In the genomic region with DNA sequence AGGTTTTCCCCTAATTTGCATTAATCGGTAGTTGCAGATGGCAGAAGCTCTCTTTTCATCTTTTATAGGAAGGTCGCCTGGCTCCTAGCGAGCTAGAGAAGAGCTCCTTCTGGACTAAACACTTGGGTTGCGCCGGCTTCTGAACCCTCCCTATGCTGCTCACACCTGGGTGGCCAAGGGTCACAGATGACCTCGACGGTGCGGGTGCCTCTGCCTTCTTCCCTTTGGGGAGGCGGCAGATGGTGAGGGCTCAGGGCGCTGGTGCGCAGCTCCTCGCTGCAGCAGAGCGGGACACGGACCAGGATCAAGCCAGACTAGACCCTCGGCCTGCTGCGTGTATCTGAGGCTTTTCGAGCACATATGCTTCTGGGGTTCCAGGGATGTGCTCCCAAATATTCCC, we compare ENCODE assay signal across 16 mouse cellular contexts. TPM values are rescaled to one million over a fixed set of nuclear protein-coding genes. Genes with fewer than 3 reads are reported as not detected.
DNase-seq lines count a peak whose midpoint lies in the region; ATAC-seq and TF ChIP-seq lines count a peak whose summit lies in the region.
"Had no signal": no experiment of that assay in that cellular context is flagged by ENCODE, and none has a peak within 500 bp of the region (broad histone marks: within the 10 kb centered on the region; RNA-seq: fewer than 3 reads in every experiment).

No protein-coding gene starts in this region.

- H3K27me3 ChIP-seq in forebrain, embryonic 14.5 days (replicated peaks; ENCODE audit: control insufficient read depth, insufficient read depth, low read length) = peaks cover 66% of the 10 kb centered on the region
- H3K27me3 ChIP-seq in forebrain, embryonic 15.5 days = peaks cover 84% of the 10 kb centered on the region
- H3K27me3 ChIP-seq in CH12.LX (replicated peaks) = no peaks in the 10 kb centered on the region
- peaks cover 55% of the 10 kb centered on the region for H3K27me3 ChIP-seq in forebrain, embryonic 16.5 days (replicated peaks; ENCODE audit: control insufficient read depth, insufficient read depth, low read length)
- H3K27me3 ChIP-seq in neural tube, embryonic 11.5 days (ENCODE audit: control insufficient read depth, insufficient read depth, low read length) = peaks cover 59% of the 10 kb centered on the region

- in situ Hi-C loops in CH12.LX (cut with MboI; ENCODE audit: low pct_ligation_motif_present, low pct_unique_long_range_greater_than_20kb, low sequenced_read_pairs) = no loop called here

- DNase-seq in forebrain, embryonic 14.5 days (ENCODE audit: low spot score) = peak; percentile 48
- peak; percentile 48 for DNase-seq in CH12.LX (ENCODE audit: extremely low read depth)
- DNase-seq in neural tube, embryonic 11.5 days (ENCODE audit: low spot score) = peak; percentile 45
- no peak for DNase-seq in T-cell, adult 2 months (ENCODE audit: low spot score)
- no peak for DNase-seq in thymus, postnatal 0 days (ENCODE audit: low spot score)
- DNase-seq in left cerebral cortex, adult 2 months (ENCODE audit: extremely low spot score in 1 of 2, low spot score in 2 of 2) = no peak
- DNase-seq: cerebellum, adult 9-10 months; heart, adult 2 months; heart, postnatal 14 days; kidney, adult 8-10 months; lung, postnatal 14 days had no signal

- peak; percentile 26; the same call in 1 of the 2 replicates for ATAC-seq in forebrain, embryonic 14.5 days
- no peak; the same call in 1 of the 2 replicates for ATAC-seq in forebrain, embryonic 15.5 days (replicated peaks)
- ATAC-seq in forebrain, embryonic 16.5 days = 0 out of 2 replicates have a peak, but pooled peaks have one; percentile 15
- 0 out of 2 replicates have a peak, but pooled peaks have one; percentile 6 for ATAC-seq in neural tube, embryonic 11.5 days (ENCODE audit: insufficient read depth, low FRiP score, low TSS enrichment)
- ATAC-seq: liver, embryonic 12.5 days had no signal

- no peak for TF ChIP-seq CTCF in CH12.LX (conservative IDR thresholded peaks at IDR 0.05 in 1 of 2, IDR thresholded peaks at IDR 0.05 in 1 of 2; ENCODE audit: low read depth in 2 of 2, low read length in 2 of 2)
- TF ChIP-seq CTCF in left cerebral cortex, adult 2 months (IDR thresholded peaks at IDR 0.05) = no peak

- no peaks in the 10 kb centered on the region for H3K79me2 ChIP-seq in CH12.LX (replicated peaks; ENCODE audit: control insufficient read depth, extremely low read depth, insufficient read depth, poor library complexity, severe bottlenecking)

- TF ChIP-seq RAD21 in CH12.LX (IDR thresholded peaks at IDR 0.05; ENCODE audit: low read depth, low read length) = no peak

- dilution Hi-C loops in CH12.LX (cut with MboI; ENCODE audit: extremely low pct_ligation_motif_present, extremely low pct_unique_long_range_greater_than_20kb, low sequenced_read_pairs) = no loop called here

- intact Hi-C loops in left cerebral cortex, adult 2 months (cut with DNase I) = no loop called here

- no peak overlapping the region for H3K4me2 ChIP-seq in forebrain, embryonic 14.5 days (ENCODE audit: low read length)
- no peak overlapping the region for H3K4me2 ChIP-seq in forebrain, embryonic 15.5 days (replicated peaks)
- H3K4me2 ChIP-seq in CH12.LX (ENCODE audit: insufficient read depth, low read depth, poor library complexity, severe bottlenecking) = peak overlapping the region; percentile 89
- H3K4me2 ChIP-seq in forebrain, embryonic 16.5 days (ENCODE audit: low read length) = no peak overlapping the region
- H3K4me2 ChIP-seq in neural tube, embryonic 11.5 days (ENCODE audit: low read depth) = peak overlapping the region; percentile 25; the same call in 1 of the 2 replicates
- H3K4me2 ChIP-seq: embryonic facial prominence, embryonic 15.5 days; liver, embryonic 12.5 days had no signal

- no peak overlapping the region for H3K4me3 ChIP-seq in forebrain, embryonic 14.5 days (ENCODE audit: low read depth, low read length)
- no peak overlapping the region for H3K4me3 ChIP-seq in forebrain, embryonic 15.5 days
- peak overlapping the region in 2 of 3 experiments; percentile 35 to 47 for H3K4me3 ChIP-seq in CH12.LX (replicated peaks in 1 of 3; ENCODE audit: low read depth in 2 of 3, low read length in 2 of 3, poor library complexity in 1 of 3)
- H3K4me3 ChIP-seq in forebrain, embryonic 16.5 days (replicated peaks; ENCODE audit: low read length) = no peak overlapping the region
- no peak overlapping the region for H3K4me3 ChIP-seq in neural tube, embryonic 11.5 days (ENCODE audit: low read depth, low read length)
- no peak overlapping the region for H3K4me3 ChIP-seq in left cerebral cortex, adult 2 months
- H3K4me3 ChIP-seq: embryonic facial prominence, embryonic 15.5 days; heart, adult 2 months; liver, embryonic 12.5 days had no signal

- no peaks in the 10 kb centered on the region for H3K9me3 ChIP-seq in forebrain, embryonic 14.5 days (replicated peaks; ENCODE audit: control insufficient read depth, low read length)
- no peaks in the 10 kb centered on the region for H3K9me3 ChIP-seq in forebrain, embryonic 15.5 days
- peaks cover 9% of the 10 kb centered on the region for H3K9me3 ChIP-seq in CH12.LX (replicated peaks; ENCODE audit: low read length)
- H3K9me3 ChIP-seq in forebrain, embryonic 16.5 days (ENCODE audit: control insufficient read depth, low read length) = no peaks in the 10 kb centered on the region
- no peaks in the 10 kb centered on the region for H3K9me3 ChIP-seq in neural tube, embryonic 11.5 days (ENCODE audit: control insufficient read depth, low read length)
- H3K9me3 ChIP-seq: embryonic facial prominence, embryonic 15.5 days; liver, embryonic 12.5 days had no signal

- no peaks in the 10 kb centered on the region for H3K36me3 ChIP-seq in forebrain, embryonic 14.5 days (ENCODE audit: control insufficient read depth, insufficient read depth, low read length)
- H3K36me3 ChIP-seq in forebrain, embryonic 15.5 days = no peaks in the 10 kb centered on the region
- no peaks in the 10 kb centered on the region for H3K36me3 ChIP-seq in CH12.LX (replicated peaks in 1 of 2; ENCODE audit: control insufficient read depth in 1 of 2, insufficient read depth in 1 of 2, low read length in 1 of 2)
- no peaks in the 10 kb centered on the region for H3K36me3 ChIP-seq in forebrain, embryonic 16.5 days (ENCODE audit: control insufficient read depth, insufficient read depth)
- no peaks in the 10 kb centered on the region for H3K36me3 ChIP-seq in neural tube, embryonic 11.5 days (ENCODE audit: control insufficient read depth, insufficient read depth, low read length)
- H3K36me3 ChIP-seq: embryonic facial prominence, embryonic 15.5 days; liver, embryonic 12.5 days had no signal

- no peak for TF ChIP-seq POLR2A in CH12.LX (IDR thresholded peaks at IDR 0.05; ENCODE audit: low read depth, low read length)

- no peak for TF ChIP-seq EP300 in CH12.LX (IDR thresholded peaks at IDR 0.05; ENCODE audit: low read length)

- H3K4me1 ChIP-seq in forebrain, embryonic 14.5 days (ENCODE audit: control insufficient read depth, insufficient read depth, low read length) = peaks cover 6% of the 10 kb centered on the region
- peaks cover 20% of the 10 kb centered on the region for H3K4me1 ChIP-seq in forebrain, embryonic 15.5 days
- H3K4me1 ChIP-seq in CH12.LX (ENCODE audit: control insufficient read depth in 1 of 2, insufficient read depth in 2 of 2) = peaks cover 0 to 16% of the 10 kb centered on the region in 2 experiments; a peak in 2 of 4 replicates
- H3K4me1 ChIP-seq in forebrain, embryonic 16.5 days (replicated peaks; ENCODE audit: control insufficient read depth, insufficient read depth, low read length) = peaks cover 14% of the 10 kb centered on the region
- H3K4me1 ChIP-seq in neural tube, embryonic 11.5 days (ENCODE audit: control insufficient read depth, insufficient read depth, low read length) = peaks cover 7% of the 10 kb centered on the region

- H3K9ac ChIP-seq in forebrain, embryonic 14.5 days (ENCODE audit: low read length) = no peak overlapping the region
- H3K9ac ChIP-seq in forebrain, embryonic 15.5 days (replicated peaks) = no peak overlapping the region
- no peak overlapping the region for H3K9ac ChIP-seq in CH12.LX (ENCODE audit: insufficient read depth, low read depth)
- no peak overlapping the region for H3K9ac ChIP-seq in forebrain, embryonic 16.5 days (replicated peaks; ENCODE audit: low read depth, low read length)
- no peak overlapping the region for H3K9ac ChIP-seq in neural tube, embryonic 11.5 days (ENCODE audit: low read length)
- H3K9ac ChIP-seq: embryonic facial prominence, embryonic 15.5 days; liver, embryonic 12.5 days had no signal

- under 1% methylated on average over 17 of the region's 17 CpGs for WGBS in forebrain, embryonic 14.5 days
- WGBS in forebrain, embryonic 15.5 days = 1% methylated on average over 17 of the region's 17 CpGs
- 1% methylated on average over 17 of the region's 17 CpGs for WGBS in forebrain, embryonic 16.5 days
- WGBS in neural tube, embryonic 11.5 days = under 1% methylated on average over 17 of the region's 17 CpGs

- H3K27ac ChIP-seq in forebrain, embryonic 14.5 days (ENCODE audit: low read depth, low read length) = no peak overlapping the region
- H3K27ac ChIP-seq in forebrain, embryonic 15.5 days (replicated peaks) = no peak overlapping the region
- H3K27ac ChIP-seq in CH12.LX (ENCODE audit: insufficient read depth, low read depth) = no peak overlapping the region
- no peak overlapping the region for H3K27ac ChIP-seq in forebrain, embryonic 16.5 days (ENCODE audit: low read length)
- H3K27ac ChIP-seq in neural tube, embryonic 11.5 days (ENCODE audit: low read depth, low read length) = no peak overlapping the region
- H3K27ac ChIP-seq in left cerebral cortex, adult 2 months = no peak overlapping the region
- H3K27ac ChIP-seq: embryonic facial prominence, embryonic 15.5 days; heart, adult 2 months; liver, embryonic 12.5 days had no signal

RNA-seq across cellular contexts. Expression of gene Prdm13, which starts 11.7 kb away (rescaled TPM):
- polyA plus RNA-seq in forebrain, embryonic 14.5 days (2014; fragmentation: Nextera tagmentation; extraction: Ambion mirVana) = 0.22 and 0.44 TPM in 2 replicates
- 0.14 and 0.34 TPM in 2 replicates for polyA plus RNA-seq in forebrain, embryonic 15.5 days (2015; fragmentation: Nextera tagmentation; extraction: Ambion mirVana)
- total RNA-seq in CH12.LX (2012; rRNA removed) (not detected in 2 replicates), CH12.LX (2014; rRNA removed) (not detected in 2 replicates)
- polyA plus RNA-seq in CH12.LX (2012; ENCODE audit: insufficient read length, low read depth) = not detected in 2 replicates
- not detected in 2 replicates for polyA plus RNA-seq in forebrain, embryonic 16.5 days (2015; fragmentation: Nextera tagmentation; extraction: Ambion mirVana)
- polyA plus RNA-seq in neural tube, embryonic 11.5 days (2014; fragmentation: Nextera tagmentation; extraction: Ambion mirVana) = 6.8 and 8.8 TPM in 2 replicates
- not detected in 2 replicates for polyA plus RNA-seq in thymus, postnatal 0 days (2015; fragmentation: Nextera tagmentation; extraction: Ambion mirVana)
- not detected for total RNA-seq in left cerebral cortex, adult 2 months (2021)
- total RNA-seq: heart, adult 2 months; heart, postnatal 14 days; left cerebral cortex, postnatal 25 days had no signal
- polyA plus RNA-seq: embryonic facial prominence, embryonic 15.5 days; heart, adult 2 months; liver, embryonic 12.5 days had no signal

RNA-seq across cellular contexts. Expression of gene Ccnc, which starts 53.5 kb away (rescaled TPM):
- 74.5 and 79.6 TPM in 2 replicates for polyA plus RNA-seq in forebrain, embryonic 14.5 days (2014; fragmentation: Nextera tagmentation; extraction: Ambion mirVana)
- 65.0 and 72.7 TPM in 2 replicates for polyA plus RNA-seq in forebrain, embryonic 15.5 days (2015; fragmentation: Nextera tagmentation; extraction: Ambion mirVana)
- total RNA-seq in CH12.LX (2012; rRNA removed) = 20.7 and 22.7 TPM in 2 replicates
- total RNA-seq in CH12.LX (2014; rRNA removed) = 61.4 and 73.0 TPM in 2 replicates
- 24.4 and 32.3 TPM in 2 replicates for polyA plus RNA-seq in CH12.LX (2012; ENCODE audit: insufficient read length, low read depth)
- 68.4 and 68.5 TPM in 2 replicates for polyA plus RNA-seq in forebrain, embryonic 16.5 days (2015; fragmentation: Nextera tagmentation; extraction: Ambion mirVana)
- polyA plus RNA-seq in neural tube, embryonic 11.5 days (2014; fragmentation: Nextera tagmentation; extraction: Ambion mirVana) = 68.5 and 79.5 TPM in 2 replicates
- polyA plus RNA-seq in thymus, postnatal 0 days (2015; fragmentation: Nextera tagmentation; extraction: Ambion mirVana) = 38.9 and 39.7 TPM in 2 replicates
- total RNA-seq in left cerebral cortex, adult 2 months (2021) = 10 to 100 TPM; 31.7 to 35.2 TPM

Comparison
In these comparisons a context has a peak if more than half of its experiments do, and no peak if none do; other contexts are left out.
1. DNase-seq: peak in forebrain, embryonic 14.5 days (single experiment), CH12.LX (single experiment) and neural tube, embryonic 11.5 days (single experiment); none in T-cell, adult 2 months (single experiment), thymus, postnatal 0 days (single experiment) and left cerebral cortex, adult 2 months (0 of 2).
2. H3K4me2 ChIP-seq: peak in CH12.LX (single experiment) and neural tube, embryonic 11.5 days (single experiment); none in forebrain, embryonic 14.5 days (single experiment), forebrain, embryonic 15.5 days (single experiment) and forebrain, embryonic 16.5 days (single experiment).
3. H3K4me3 ChIP-seq: peak in CH12.LX (2 of 3); none in forebrain, embryonic 14.5 days (single experiment), forebrain, embryonic 15.5 days (single experiment), forebrain, embryonic 16.5 days (single experiment), neural tube, embryonic 11.5 days (single experiment) and left cerebral cortex, adult 2 months (single experiment).